Mouse (Mus musculus) stomach, embryonic 16.5 days (tissue): ENCODE measurements around the gene Pigl. TPM values are rescaled to one million over a fixed set of nuclear protein-coding genes. Genes with fewer than 3 reads are reported as not detected.
A peak's percentile ranks its signal among the peaks of the same experiment; 100 is the strongest.
"Not testable (repeated sequence)": the region's sequence is repeated elsewhere in the genome, so short reads cannot be mapped to it uniquely, and the experiment has no call there.

Experiments
- ATAC-seq: fragments of 200-750 bp; cut with Nextera tagmentation; 2 replicates; pipeline ENCODE4 v1.8.0; 2017; ENCODE audit warnings: moderate number of reproducible peaks, moderate TSS enrichment; ENCODE audit not compliant: insufficient read depth, low FRiP score
- H3K27ac ChIP-seq: fragments of 300-500 bp; sonication (generic); 2 replicates; pipeline ENCODE4 v1.5.1; 2014; ENCODE audit warnings: low read length
- H3K27me3 ChIP-seq: fragments of 300-500 bp; sonication (generic); 2 replicates; pipeline ENCODE4 v1.6.1; 2014; ENCODE audit warnings: low read length, control low read depth, mixed read lengths; ENCODE audit not compliant: control insufficient read depth, insufficient read depth
- H3K36me3 ChIP-seq: fragments of 300-500 bp; sonication (generic); 2 replicates; pipeline ENCODE4 v1.6.1; 2014; ENCODE audit warnings: low read length; ENCODE audit not compliant: control insufficient read depth, insufficient read depth
- H3K4me1 ChIP-seq: fragments of 300-500 bp; sonication (generic); 2 replicates; pipeline ENCODE4 v1.6.1; 2014; ENCODE audit warnings: low read length, control low read depth, mixed read lengths; ENCODE audit not compliant: control insufficient read depth, insufficient read depth
- H3K4me2 ChIP-seq: fragments of 300-500 bp; sonication (generic); 2 replicates; pipeline ENCODE4 v1.6.1; 2014; ENCODE audit warnings: low read depth, low read length, mixed read lengths
- H3K4me3 ChIP-seq: fragments of 300-500 bp; sonication (generic); replicated peaks from 2 replicates; pipeline ENCODE4 v1.5.1; 2014; ENCODE audit warnings: mild to moderate bottlenecking, low read length
- H3K9ac ChIP-seq: fragments of 300-500 bp; sonication (generic); 2 replicates; pipeline ENCODE4 v1.6.1; 2014; ENCODE audit warnings: low read length
- H3K9me3 ChIP-seq: fragments of 300-500 bp; sonication (generic); replicated peaks from 2 replicates; pipeline ENCODE4 v1.6.1; 2016; ENCODE audit warnings: low read length, control low read depth; ENCODE audit not compliant: control insufficient read depth
- WGBS: fragments of 180-500 bp; shearing (Covaris S2); extraction: QIAGEN DNeasy Blood & Tissue Kit; methylation state at CpG from one replicate; pipeline ENCODE4 v1.1.7; 2014; 5-methylcytosine and 5-hydroxymethylcytosine counted together
- polyA plus RNA-seq: library from polyadenylated mRNA; unstranded; fragments of >200 nt; fragmentation: Nextera tagmentation; extraction: Ambion mirVana; gene quantifications from 2 replicates; pipeline ENCODE4 v1.2.1, GENCODE M21; 2015

Gene Pigl
- polyA plus RNA-seq, 1 experiment from 2014 or later = 9.5 TPM

GRCm38 (mm10) chr11:62445799-62446198 lies 12.5 kb upstream of the Pigl start:
- H3K36me3 ChIP-seq = no peaks in the 10 kb centered on the region
- no peaks in the 10 kb centered on the region for H3K27me3 ChIP-seq
- no peak for ATAC-seq
- no peak overlapping the region for H3K9ac ChIP-seq
- H3K4me1 ChIP-seq = no peaks in the 10 kb centered on the region
- no peaks in the 10 kb centered on the region for H3K9me3 ChIP-seq
- H3K27ac ChIP-seq = no peak overlapping the region
- H3K4me3 ChIP-seq = no peak overlapping the region
- WGBS = 94% methylated on average over 3 of the region's 3 CpGs
- no peak overlapping the region for H3K4me2 ChIP-seq

- no peaks in the 10 kb centered on the region for H3K4me1 ChIP-seq
- H3K9ac ChIP-seq = no peak overlapping the region
- H3K4me2 ChIP-seq = no peak overlapping the region
- WGBS = 88% methylated on average over 6 of the region's 6 CpGs
- H3K27me3 ChIP-seq = no peaks in the 10 kb centered on the region
- no peak overlapping the region for H3K27ac ChIP-seq
- no peaks in the 10 kb centered on the region for H3K36me3 ChIP-seq
- no peaks in the 10 kb centered on the region for H3K9me3 ChIP-seq
- H3K4me3 ChIP-seq = no peak overlapping the region
- ATAC-seq = no peak
Measured at GRCm38 (mm10) chr11:62448971-62449370, 9.3 kb upstream of the Pigl start.

GRCm38 (mm10) chr11:62455193-62455592 lies 3.1 kb upstream of the Pigl start:
- Histone ChIP-seq H3K27ac (no peak overlapping the region), H3K9me3 (no peaks in the 10 kb centered on the region), H3K27me3 (no peaks in the 10 kb centered on the region), H3K4me3 (no peak overlapping the region), H3K9ac (no peak overlapping the region), H3K36me3 (no peaks in the 10 kb centered on the region), H3K4me2 (peak overlapping the region; percentile 82), H3K4me1 (peaks cover 6% of the 10 kb centered on the region)
- ATAC-seq = no peak
- WGBS = 56% methylated on average over 1 of the region's 1 CpGs

- Histone ChIP-seq H3K4me1 (peaks cover 6% of the 10 kb centered on the region), H3K4me3 (peak overlapping the region; percentile 80), H3K4me2 (peak overlapping the region; percentile 82), H3K36me3 (no peaks in the 10 kb centered on the region), H3K9me3 (no peaks in the 10 kb centered on the region), H3K27ac (no peak overlapping the region), H3K9ac (peak overlapping the region; percentile 99), H3K27me3 (no peaks in the 10 kb centered on the region)
- no peak for ATAC-seq
- 6% methylated on average over 3 of the region's 3 CpGs for WGBS
Measured at GRCm38 (mm10) chr11:62456021-62456482, 2.2 kb upstream of the Pigl start.

- Histone ChIP-seq H3K9ac (peak overlapping the region; percentile 99), H3K27ac (peak overlapping the region; percentile 98), H3K27me3 (no peaks in the 10 kb centered on the region), H3K4me3 (peak overlapping the region; percentile 80), H3K9me3 (no peaks in the 10 kb centered on the region), H3K4me1 (peaks cover 6% of the 10 kb centered on the region), H3K36me3 (no peaks in the 10 kb centered on the region), H3K4me2 (peak overlapping the region; percentile 82)
- WGBS = under 1% methylated on average over 42 of the region's 42 CpGs
- peak; percentile 76 for ATAC-seq
Measured at GRCm38 (mm10) chr11:62456483-62457172, 1.6 kb upstream of the Pigl start.

GRCm38 (mm10) chr11:62457241-62457890 lies 894 bp upstream of the Pigl start:
- H3K4me2 ChIP-seq = peak overlapping the region; percentile 71
- peak; percentile 97 for ATAC-seq
- peak overlapping the region; percentile 98 for H3K27ac ChIP-seq
- WGBS = under 1% methylated on average over 70 of the region's 73 CpGs
- H3K9ac ChIP-seq = peak overlapping the region; percentile 99
- H3K9me3 ChIP-seq = no peaks in the 10 kb centered on the region
- H3K4me3 ChIP-seq = peak overlapping the region; percentile 80
- peaks cover 6% of the 10 kb centered on the region for H3K4me1 ChIP-seq
- H3K36me3 ChIP-seq = no peaks in the 10 kb centered on the region
- H3K27me3 ChIP-seq = no peaks in the 10 kb centered on the region

- WGBS = under 1% methylated on average over 18 of the region's 18 CpGs
- H3K4me2 ChIP-seq = peak overlapping the region; percentile 71
- peak overlapping the region; percentile 98 for H3K27ac ChIP-seq
- peaks cover 6% of the 10 kb centered on the region for H3K4me1 ChIP-seq
- ATAC-seq = no peak
- peak overlapping the region; percentile 99 for H3K9ac ChIP-seq
- no peaks in the 10 kb centered on the region for H3K9me3 ChIP-seq
- no peaks in the 10 kb centered on the region for H3K36me3 ChIP-seq
- peak overlapping the region; percentile 80 for H3K4me3 ChIP-seq
- H3K27me3 ChIP-seq = no peaks in the 10 kb centered on the region
Measured at GRCm38 (mm10) chr11:62457891-62458270, 379 bp upstream of the Pigl start.

GRCm38 (mm10) chr11:62458780-62459179 lies 520 bp downstream of the Pigl start:
- peaks cover 6% of the 10 kb centered on the region for H3K4me1 ChIP-seq
- H3K4me3 ChIP-seq = peak overlapping the region; percentile 80
- H3K9me3 ChIP-seq = no peaks in the 10 kb centered on the region
- H3K36me3 ChIP-seq = no peaks in the 10 kb centered on the region
- H3K4me2 ChIP-seq = peak overlapping the region; percentile 71
- ATAC-seq = no peak
- H3K27me3 ChIP-seq = no peaks in the 10 kb centered on the region
- 2% methylated on average over 9 of the region's 9 CpGs for WGBS
- H3K9ac ChIP-seq = peak overlapping the region; percentile 99
- H3K27ac ChIP-seq = peak overlapping the region; percentile 98

- 97% methylated on average over 1 of the region's 1 CpGs for whole genome bisulfite sequencing
- not testable (repeated sequence) for ATAC-seq, H3K9me3 ChIP-seq, H3K4me2 ChIP-seq, H3K36me3 ChIP-seq, H3K27me3 ChIP-seq, H3K27ac ChIP-seq, H3K4me1 ChIP-seq, H3K9ac ChIP-seq, H3K4me3 ChIP-seq
Measured at GRCm38 (mm10) chr11:62462529-62462928, 4.3 kb downstream of the Pigl start.
